Mouse (Mus musculus): ENCODE measurements around the gene Obp1b.
"Not testable (repeated sequence)": the region's sequence is repeated elsewhere in the genome, so short reads cannot be mapped to it uniquely, and the experiment has no call there.

Gene Obp1b

DNA sequence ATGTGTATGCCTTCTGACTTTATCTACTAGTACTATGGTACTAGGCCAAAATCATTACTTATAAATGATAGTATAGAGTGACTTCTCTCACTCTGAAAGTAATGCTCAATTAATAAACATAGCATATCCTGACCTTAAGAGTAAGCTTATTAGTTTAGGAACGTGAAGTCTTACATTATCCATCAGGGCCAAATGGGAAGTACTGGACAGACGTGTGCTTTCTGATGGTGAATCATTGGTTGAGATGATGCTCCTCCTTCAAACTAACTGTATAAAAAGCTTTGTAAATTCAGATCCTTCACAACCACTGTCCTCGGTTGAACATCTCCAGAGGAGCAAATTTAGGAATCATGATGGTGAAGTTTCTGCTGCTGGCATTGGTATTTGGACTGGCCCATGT lies at the start of gene Obp1b:
Obp1b (plus strand) TSS at position 301 of the 400 bp plus-strand sequence.
- in situ Hi-C loops (cut with MboI, MseI), result loop anchor here (5.0 kb wide), 1 partner anchor 61 kb away; the partner anchor contains the start of gene Gm14743

DNA sequence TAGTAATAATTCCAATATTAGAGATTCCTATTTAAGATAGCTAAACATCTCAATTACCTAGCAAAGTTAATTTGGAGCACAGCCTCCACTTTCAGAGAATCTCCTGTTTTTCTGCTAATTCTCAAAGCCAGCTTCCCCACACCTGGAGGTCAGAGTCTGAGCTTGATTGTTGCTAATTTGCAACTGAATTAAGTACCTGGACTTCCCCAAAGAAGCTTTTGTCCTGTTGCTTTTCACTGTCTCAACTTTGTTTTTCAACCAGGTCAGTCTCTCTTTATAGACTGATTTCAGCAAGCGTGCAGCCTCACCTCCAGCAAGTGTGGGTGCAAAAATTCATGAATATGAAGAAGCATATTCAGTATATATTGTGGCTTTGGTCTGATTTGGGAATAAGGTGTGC lies 15.6 kb downstream of the Obp1b start:
- in situ Hi-C loops (cut with MboI, MseI), result not testable (repeated sequence)

DNA sequence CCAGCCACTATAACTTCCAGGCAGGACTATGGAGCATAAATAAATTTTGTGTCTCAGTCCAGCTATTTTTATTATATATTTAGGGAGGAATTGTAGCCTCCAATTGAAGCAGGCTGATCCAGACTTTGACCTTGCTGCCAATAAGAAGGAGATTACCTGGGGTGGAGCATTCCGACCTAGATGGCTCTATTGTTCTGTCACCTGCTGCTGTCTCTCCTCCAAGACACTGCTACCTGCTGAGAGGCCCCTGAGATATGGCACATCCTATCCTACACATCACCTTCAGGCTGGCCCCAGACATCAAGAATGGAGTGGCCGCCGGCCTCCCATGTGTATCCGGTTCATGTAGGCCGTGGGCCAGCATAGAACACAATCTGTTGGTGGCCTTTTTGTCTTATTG lies 16.3 kb downstream of the Obp1b start:
- in situ Hi-C loops (cut with MboI, MseI), result no loop called here
